Mouse (Mus musculus): ENCODE measurements around the gene 4930562C15Rik. TPM values are rescaled to one million over a fixed set of nuclear protein-coding genes. Genes with fewer than 3 reads are reported as not detected.

4930562C15Rik gene
- polyA plus RNA-seq, 1 experiment: not detected

- Histone ChIP-seq H3K4me3 (ENCODE audit: low read depth, low read length) (no peak overlapping the region), H3K9me3 (replicated peaks; ENCODE audit: control insufficient read depth, insufficient read depth, low read length, poor library complexity, severe bottlenecking) (no peaks in the 10 kb centered on the region), H3K9ac (ENCODE audit: low read depth, poor library complexity, severe bottlenecking) (no peak overlapping the region), H3K27ac (ENCODE audit: insufficient read depth, low read length) (no peak overlapping the region), H3K27me3 (ENCODE audit: control insufficient read depth, insufficient read depth, low read length, poor library complexity, severe bottlenecking) (no peaks in the 10 kb centered on the region), H3K36me3 (ENCODE audit: control insufficient read depth, insufficient read depth, low read length, poor library complexity, severe bottlenecking) (no peaks in the 10 kb centered on the region), H3K4me1 (ENCODE audit: control insufficient read depth, insufficient read depth, low read length) (peaks cover 7% of the 10 kb centered on the region)
- TF ChIP-seq EP300 (IDR thresholded peaks at IDR 0.05; ENCODE audit: insufficient read depth, low read depth, low read length): no peak
- TF ChIP-seq POLR2A (IDR thresholded peaks at IDR 0.05; ENCODE audit: insufficient read depth, low read length): no peak
- TF ChIP-seq CTCF (IDR thresholded peaks at IDR 0.05; ENCODE audit: low read depth, low read length): no peak
Observed at GRCm38 (mm10) chr16:4898881-4899280, 63.7 kb downstream of the 4930562C15Rik start.

- TF ChIP-seq CTCF (IDR thresholded peaks at IDR 0.05; ENCODE audit: low read depth, low read length) (no peak), POLR2A (IDR thresholded peaks at IDR 0.05; ENCODE audit: insufficient read depth, low read length) (no peak), EP300 (IDR thresholded peaks at IDR 0.05; ENCODE audit: insufficient read depth, low read depth, low read length) (no peak)
- no peaks in the 10 kb centered on the region for H3K27me3 ChIP-seq (ENCODE audit: control insufficient read depth, insufficient read depth, low read length, poor library complexity, severe bottlenecking)
- peaks cover 5% of the 10 kb centered on the region for H3K4me1 ChIP-seq (ENCODE audit: control insufficient read depth, insufficient read depth, low read length)
- H3K9me3 ChIP-seq (replicated peaks; ENCODE audit: control insufficient read depth, insufficient read depth, low read length, poor library complexity, severe bottlenecking): no peaks in the 10 kb centered on the region
- H3K4me3 ChIP-seq (ENCODE audit: low read depth, low read length): no peak overlapping the region
- H3K36me3 ChIP-seq (ENCODE audit: control insufficient read depth, insufficient read depth, low read length, poor library complexity, severe bottlenecking): no peaks in the 10 kb centered on the region
- no peak overlapping the region for H3K9ac ChIP-seq (ENCODE audit: low read depth, poor library complexity, severe bottlenecking)
- H3K27ac ChIP-seq (ENCODE audit: insufficient read depth, low read length): no peak overlapping the region
Observed at GRCm38 (mm10) chr16:4899711-4900110, 64.5 kb downstream of the 4930562C15Rik start.

- no peak overlapping the region for H3K27ac ChIP-seq (ENCODE audit: insufficient read depth, low read length)
- no peak overlapping the region for H3K9ac ChIP-seq (ENCODE audit: low read depth, poor library complexity, severe bottlenecking)
- no peaks in the 10 kb centered on the region for H3K9me3 ChIP-seq (replicated peaks; ENCODE audit: control insufficient read depth, insufficient read depth, low read length, poor library complexity, severe bottlenecking)
Observed at GRCm38 (mm10) chr16:4901167-4901566, 66.0 kb downstream of the 4930562C15Rik start.

GRCm38 (mm10) chr16:4902390-4902789 is 67.2 kb downstream of the 4930562C15Rik start:
- TF ChIP-seq POLR2A (IDR thresholded peaks at IDR 0.05; ENCODE audit: insufficient read depth, low read length) (no peak), EP300 (IDR thresholded peaks at IDR 0.05; ENCODE audit: insufficient read depth, low read depth, low read length) (no peak), CTCF (IDR thresholded peaks at IDR 0.05; ENCODE audit: low read depth, low read length) (no peak)
- no peaks in the 10 kb centered on the region for H3K9me3 ChIP-seq (replicated peaks; ENCODE audit: control insufficient read depth, insufficient read depth, low read length, poor library complexity, severe bottlenecking)
- no peaks in the 10 kb centered on the region for H3K27me3 ChIP-seq (ENCODE audit: control insufficient read depth, insufficient read depth, low read length, poor library complexity, severe bottlenecking)
- H3K9ac ChIP-seq (ENCODE audit: low read depth, poor library complexity, severe bottlenecking): no peak overlapping the region
- H3K27ac ChIP-seq (ENCODE audit: insufficient read depth, low read length): no peak overlapping the region
- H3K4me3 ChIP-seq (ENCODE audit: low read depth, low read length): no peak overlapping the region
- peaks cover 2% of the 10 kb centered on the region for H3K4me1 ChIP-seq (ENCODE audit: control insufficient read depth, insufficient read depth, low read length)
- H3K36me3 ChIP-seq (ENCODE audit: control insufficient read depth, insufficient read depth, low read length, poor library complexity, severe bottlenecking): no peaks in the 10 kb centered on the region

More at GRCm38 (mm10) chr16:4901167-4901566, 66.0 kb downstream of the 4930562C15Rik start:
- no peak for TF ChIP-seq CTCF (IDR thresholded peaks at IDR 0.05; ENCODE audit: low read depth, low read length)
- no peak for TF ChIP-seq POLR2A (IDR thresholded peaks at IDR 0.05; ENCODE audit: insufficient read depth, low read length)
- no peak for TF ChIP-seq EP300 (IDR thresholded peaks at IDR 0.05; ENCODE audit: insufficient read depth, low read depth, low read length)
- no peaks in the 10 kb centered on the region for H3K27me3 ChIP-seq (ENCODE audit: control insufficient read depth, insufficient read depth, low read length, poor library complexity, severe bottlenecking)
- H3K36me3 ChIP-seq (ENCODE audit: control insufficient read depth, insufficient read depth, low read length, poor library complexity, severe bottlenecking): no peaks in the 10 kb centered on the region
- no peak overlapping the region for H3K4me3 ChIP-seq (ENCODE audit: low read depth, low read length)
- H3K4me1 ChIP-seq (ENCODE audit: control insufficient read depth, insufficient read depth, low read length): peaks cover 5% of the 10 kb centered on the region

GRCm38 (mm10) chr16:4903491-4904102 is 68.4 kb downstream of the 4930562C15Rik start:
- Histone ChIP-seq H3K27me3 (ENCODE audit: control insufficient read depth, insufficient read depth, low read length, poor library complexity, severe bottlenecking) (no peaks in the 10 kb centered on the region), H3K9ac (ENCODE audit: low read depth, poor library complexity, severe bottlenecking) (no peak overlapping the region), H3K9me3 (replicated peaks; ENCODE audit: control insufficient read depth, insufficient read depth, low read length, poor library complexity, severe bottlenecking) (no peaks in the 10 kb centered on the region), H3K4me1 (ENCODE audit: control insufficient read depth, insufficient read depth, low read length) (peaks cover 3% of the 10 kb centered on the region), H3K36me3 (ENCODE audit: control insufficient read depth, insufficient read depth, low read length, poor library complexity, severe bottlenecking) (no peaks in the 10 kb centered on the region), H3K27ac (ENCODE audit: insufficient read depth, low read length) (no peak overlapping the region), H3K4me3 (ENCODE audit: low read depth, low read length) (no peak overlapping the region)
- TF ChIP-seq POLR2A (IDR thresholded peaks at IDR 0.05; ENCODE audit: insufficient read depth, low read length) (no peak), EP300 (IDR thresholded peaks at IDR 0.05; ENCODE audit: insufficient read depth, low read depth, low read length) (no peak), CTCF (IDR thresholded peaks at IDR 0.05; ENCODE audit: low read depth, low read length) (no peak)

GRCm38 (mm10) chr16:4904878-4905277 is 69.7 kb downstream of the 4930562C15Rik start:
- Histone ChIP-seq H3K4me1 (ENCODE audit: control insufficient read depth, insufficient read depth, low read length) (peaks cover 2% of the 10 kb centered on the region), H3K9me3 (replicated peaks; ENCODE audit: control insufficient read depth, insufficient read depth, low read length, poor library complexity, severe bottlenecking) (no peaks in the 10 kb centered on the region), H3K36me3 (ENCODE audit: control insufficient read depth, insufficient read depth, low read length, poor library complexity, severe bottlenecking) (no peaks in the 10 kb centered on the region), H3K9ac (ENCODE audit: low read depth, poor library complexity, severe bottlenecking) (no peak overlapping the region), H3K27ac (ENCODE audit: insufficient read depth, low read length) (no peak overlapping the region), H3K27me3 (ENCODE audit: control insufficient read depth, insufficient read depth, low read length, poor library complexity, severe bottlenecking) (no peaks in the 10 kb centered on the region), H3K4me3 (ENCODE audit: low read depth, low read length) (no peak overlapping the region)
- no peak for TF ChIP-seq POLR2A (IDR thresholded peaks at IDR 0.05; ENCODE audit: insufficient read depth, low read length)
- TF ChIP-seq CTCF (IDR thresholded peaks at IDR 0.05; ENCODE audit: low read depth, low read length): no peak
- no peak for TF ChIP-seq EP300 (IDR thresholded peaks at IDR 0.05; ENCODE audit: insufficient read depth, low read depth, low read length)

All from ES-Bruce4 (cell line).